Mouse (Mus musculus) left cerebral cortex, adult 9 months (tissue): ENCODE results near the gene Fasn.
"Not testable (repeated sequence)": the region's sequence is repeated elsewhere in the genome, so short reads cannot be mapped to it uniquely, and the experiment has no call there.

Source experiments
- DNase-seq, 2 experiments: peaks; one replicate each; pipeline ENCODE4 v3.0.0; 2022; ENCODE audit warnings: low spot score in 2 of 2

The Fasn gene

DNA sequence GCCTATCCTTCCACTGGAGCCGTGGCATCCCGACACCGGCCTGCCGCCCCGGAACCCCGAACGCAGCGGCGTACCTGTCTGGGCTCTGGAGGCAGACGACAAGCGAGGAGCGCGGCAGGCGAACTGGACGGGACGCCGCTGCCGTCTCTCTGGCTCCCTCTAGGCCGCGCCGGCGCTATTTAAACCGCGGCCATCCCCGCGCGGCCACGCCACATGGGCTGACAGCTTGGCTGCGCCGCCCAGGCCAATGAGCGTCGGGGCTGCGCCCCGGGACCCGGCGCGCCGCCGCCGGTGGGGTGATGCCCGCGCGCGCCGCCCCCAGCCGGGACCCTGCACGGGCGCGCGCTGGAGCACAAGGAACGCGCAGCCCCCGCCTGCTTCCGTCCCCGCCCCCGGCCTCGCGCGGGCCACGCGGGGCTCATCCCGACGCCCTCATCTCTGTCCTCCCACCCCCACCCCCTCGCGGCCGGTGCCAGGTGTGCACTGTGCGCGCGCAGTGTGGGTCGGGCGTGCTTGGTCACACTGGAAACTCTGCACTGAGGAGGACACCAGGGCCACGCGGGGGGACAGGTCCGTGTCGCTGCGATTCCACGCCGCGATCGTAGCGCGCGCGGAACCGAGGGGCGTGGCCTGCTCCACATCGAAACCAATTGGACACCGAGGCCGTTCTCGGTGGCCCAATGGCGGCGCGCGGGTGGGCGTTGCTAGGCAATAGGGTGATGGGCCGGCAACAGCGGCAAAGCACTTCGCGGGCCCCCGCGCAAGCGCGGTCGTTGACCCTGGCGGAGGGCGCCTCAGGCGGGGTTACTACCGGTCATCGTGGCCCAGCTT, at the start of gene Fasn:
Gene Fasn, minus strand, starts transcription at position 592 of the 831 bp plus-strand sequence.
- peak; percentile 94 to 98 for DNase-seq

DNA sequence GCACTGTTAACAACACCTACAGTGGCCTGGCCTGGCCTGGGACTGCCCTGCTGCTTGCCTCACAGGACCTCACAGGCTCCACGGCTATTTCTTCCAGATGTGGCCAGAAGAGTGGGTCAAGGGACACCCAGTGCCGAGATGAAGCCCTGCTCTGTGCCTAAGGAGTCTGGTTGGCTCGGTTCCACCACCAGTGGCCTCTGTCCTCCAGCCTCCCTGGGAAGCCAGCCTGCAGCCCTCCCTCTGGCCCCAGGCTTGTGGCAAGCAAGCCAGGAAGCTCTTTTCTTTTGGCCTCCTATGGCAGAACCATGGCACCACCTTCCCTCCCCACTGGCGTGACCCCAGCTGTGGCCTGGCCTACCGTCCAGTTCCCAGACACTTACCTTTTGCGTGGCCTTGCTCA, 48.9 kb upstream of the Fasn start:
- no peak for DNase-seq

DNA sequence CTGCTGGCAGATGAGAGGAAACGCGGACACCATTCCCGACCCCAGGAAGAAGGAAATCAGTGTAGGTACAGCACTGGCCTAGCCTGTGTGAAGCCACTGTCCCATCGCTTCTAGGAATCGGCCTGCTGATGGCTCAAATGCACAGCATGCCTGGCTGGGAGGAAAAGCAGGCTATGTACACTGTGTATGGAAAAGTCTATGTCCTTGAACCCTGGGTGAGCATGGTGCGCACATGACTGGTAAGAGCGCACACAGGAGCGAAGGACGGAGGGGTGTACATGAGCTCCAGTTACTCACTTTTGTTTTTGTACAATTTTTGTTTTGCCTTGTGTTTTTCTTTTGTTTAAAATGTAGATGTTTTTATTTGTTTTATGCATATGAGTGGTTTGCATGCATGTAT, 47.2 kb upstream of the Fasn start:
- no peak for DNase-seq

DNA sequence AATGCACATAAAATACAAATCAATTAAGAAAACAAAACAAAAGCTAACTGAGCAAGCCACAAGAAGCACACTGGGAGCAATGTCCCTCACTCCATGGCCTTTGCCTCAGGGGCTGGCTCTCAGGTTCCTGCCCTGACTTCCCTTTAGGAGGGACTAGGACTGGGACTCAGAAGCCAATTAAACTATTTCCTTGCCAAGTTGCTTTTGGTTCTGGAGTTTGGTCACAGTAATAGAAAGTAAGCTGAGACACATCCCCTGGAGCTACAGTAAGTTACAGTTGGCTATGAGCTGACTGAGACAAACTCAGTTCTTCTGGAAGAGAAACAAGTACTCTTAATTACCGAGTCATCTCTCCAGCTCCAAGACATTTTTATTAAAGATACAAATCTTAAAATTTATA, 41.5 kb upstream of the Fasn start:
- no peak for DNase-seq

DNA sequence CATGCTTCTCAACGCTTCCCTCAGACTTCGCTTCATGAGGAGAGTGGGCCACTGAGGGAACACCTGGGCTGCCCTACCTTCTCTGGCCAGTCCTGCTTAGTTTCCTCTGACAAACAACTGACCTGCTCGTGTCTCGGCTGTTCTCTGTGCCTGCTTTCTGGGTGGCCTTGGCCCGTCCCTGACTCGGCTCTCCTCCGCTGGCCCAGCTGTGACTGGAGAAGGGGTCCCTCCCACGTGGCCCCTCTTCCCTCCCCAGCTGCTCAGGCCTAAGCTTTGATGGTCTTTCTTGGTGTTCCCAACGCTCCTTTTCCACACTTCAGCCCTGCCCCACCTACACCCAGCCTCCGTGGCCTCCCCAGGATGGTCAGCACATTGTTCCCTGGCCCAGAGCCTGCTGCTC, 38.5 kb upstream of the Fasn start:
- DNase-seq = no peak

DNA sequence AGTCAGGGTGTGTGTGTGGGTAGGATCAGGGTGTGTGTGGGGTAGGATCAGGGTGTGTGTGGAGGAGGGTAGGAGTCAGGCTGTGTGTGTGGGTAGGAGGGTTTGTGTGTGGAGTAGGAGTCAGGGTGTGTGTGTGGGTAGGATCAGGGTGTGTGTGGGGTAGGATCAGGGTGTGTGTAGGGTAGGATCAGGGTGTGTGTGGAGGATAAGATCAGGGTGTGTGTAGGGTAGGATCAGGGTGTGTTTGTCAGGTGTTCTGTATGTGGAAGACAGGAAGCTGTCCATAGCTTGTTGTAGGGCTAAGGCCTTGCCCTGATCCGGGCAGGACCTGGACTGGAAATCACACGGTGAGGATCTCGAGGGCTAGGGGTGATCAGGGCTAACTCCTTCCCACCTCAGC, 31.6 kb upstream of the Fasn start:
- DNase-seq = not testable (repeated sequence)

DNA sequence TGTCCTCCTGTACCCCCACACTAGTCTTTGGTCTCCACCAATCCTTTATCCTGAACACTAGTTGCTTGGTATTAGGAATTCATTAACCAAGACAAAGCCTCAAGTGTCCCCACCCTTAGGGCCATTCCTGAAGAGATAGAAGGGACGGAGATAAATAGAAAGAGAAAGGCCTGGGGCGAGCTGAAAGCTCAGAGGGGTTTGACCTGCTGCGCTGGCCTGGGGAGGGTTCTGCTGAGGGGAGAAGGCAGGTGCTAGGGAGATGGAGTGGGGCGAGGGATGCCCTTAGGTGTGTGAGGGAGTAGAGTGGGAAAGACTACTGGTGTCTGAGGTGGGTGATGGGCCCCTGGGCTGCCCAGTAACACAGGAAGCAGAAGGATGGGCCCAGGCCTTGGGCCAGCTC, 29.4 kb upstream of the Fasn start:
- DNase-seq = no peak

DNA sequence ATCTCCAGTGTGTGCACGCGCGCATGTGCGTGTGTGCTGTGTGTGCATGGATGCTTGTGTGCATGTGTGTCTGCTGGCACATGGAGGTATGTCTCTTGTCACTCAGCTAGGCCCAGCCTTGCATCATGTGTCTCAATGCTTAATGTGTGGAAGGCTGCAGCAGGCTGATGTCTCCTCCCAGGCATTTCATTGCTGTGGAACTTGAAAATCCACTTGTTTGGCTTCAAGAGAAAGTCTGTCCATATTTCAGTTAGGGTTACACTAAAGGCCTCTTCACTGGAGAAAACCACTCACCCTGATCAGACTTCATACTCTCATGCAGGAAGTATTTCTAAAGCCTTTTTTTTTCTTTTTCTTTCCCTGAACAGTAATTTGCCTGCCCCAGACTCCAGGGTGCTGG, 28.8 kb upstream of the Fasn start:
- DNase-seq = no peak

DNA sequence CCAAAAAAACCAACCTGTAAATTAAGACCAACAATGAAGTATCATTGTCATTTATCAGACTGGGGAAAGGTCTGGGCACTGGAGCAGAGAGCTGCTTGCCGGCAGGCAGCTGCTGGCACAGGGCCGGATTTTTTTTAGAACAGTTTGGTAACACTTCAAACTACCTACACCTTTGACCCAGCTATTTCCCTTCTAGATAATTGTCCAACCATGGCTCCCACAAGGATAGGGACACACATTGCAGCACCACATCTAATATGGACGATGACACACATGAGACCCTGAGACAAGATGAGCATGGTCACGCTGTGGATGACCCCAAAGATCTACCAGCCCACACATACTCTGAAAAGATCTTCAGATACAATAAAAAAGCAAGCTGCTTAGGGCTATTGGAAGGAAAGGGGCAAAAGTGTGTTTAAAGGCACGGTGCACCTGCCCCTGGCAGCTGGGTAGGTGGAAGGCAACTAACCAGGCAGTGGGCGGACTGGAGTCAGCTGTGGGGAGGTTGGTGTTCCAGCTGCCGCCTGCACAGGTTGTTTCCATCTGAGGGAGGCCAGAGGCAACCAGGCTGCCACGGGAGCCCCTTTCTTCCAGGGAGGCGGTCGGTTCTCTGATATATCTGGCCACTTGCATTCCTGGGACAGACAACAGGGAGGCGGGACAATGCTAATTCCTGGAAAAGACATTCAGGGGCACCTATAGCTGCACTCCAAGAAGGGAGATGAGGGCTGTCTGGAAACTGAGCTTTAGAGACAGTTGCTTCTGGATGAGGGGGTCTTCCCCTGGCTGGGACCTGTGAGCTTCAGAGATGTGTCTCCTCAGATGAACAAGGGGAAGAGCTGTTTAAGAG, 28.0 kb upstream of the Fasn start:
- DNase-seq = no peak

DNA sequence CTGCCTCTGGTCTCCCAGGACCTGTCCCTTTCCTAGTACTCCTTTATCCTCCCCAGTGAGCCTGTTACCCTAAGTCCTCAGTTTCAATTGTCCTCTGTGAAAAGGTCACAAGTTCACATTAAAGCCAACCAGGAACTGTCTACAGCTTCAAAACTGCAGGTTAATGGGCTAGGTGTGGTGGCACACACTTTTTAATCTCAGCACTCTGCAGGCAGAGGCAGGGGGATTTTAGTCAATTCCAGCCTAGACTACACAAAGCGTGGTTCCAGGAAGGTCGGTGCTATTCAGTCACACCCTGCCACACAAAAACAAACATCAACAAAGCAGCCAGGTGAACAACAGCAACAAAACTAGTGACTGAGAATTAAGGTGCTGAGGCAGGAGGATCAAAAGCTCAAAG, 27.2 kb upstream of the Fasn start:
- DNase-seq = no peak

DNA sequence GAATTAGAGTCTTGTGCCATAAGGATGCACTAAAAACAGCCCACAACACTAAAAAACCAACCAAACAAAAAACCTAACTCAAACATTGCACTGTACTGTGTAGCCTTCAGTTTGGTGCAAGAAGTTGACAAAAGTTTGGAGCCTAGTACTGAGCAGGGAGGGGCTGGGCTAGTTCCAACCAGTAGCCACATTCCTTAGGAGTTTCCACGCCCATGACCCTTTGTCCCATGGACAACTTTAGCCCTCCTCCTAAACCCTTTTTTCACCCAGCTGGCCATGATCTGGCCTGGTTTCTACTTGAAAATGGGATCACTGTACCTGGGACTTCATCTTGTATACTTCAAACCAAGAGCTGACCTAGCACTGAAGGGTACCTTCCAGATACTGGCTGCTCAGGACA, 26.8 kb upstream of the Fasn start:
- DNase-seq = no peak

DNA sequence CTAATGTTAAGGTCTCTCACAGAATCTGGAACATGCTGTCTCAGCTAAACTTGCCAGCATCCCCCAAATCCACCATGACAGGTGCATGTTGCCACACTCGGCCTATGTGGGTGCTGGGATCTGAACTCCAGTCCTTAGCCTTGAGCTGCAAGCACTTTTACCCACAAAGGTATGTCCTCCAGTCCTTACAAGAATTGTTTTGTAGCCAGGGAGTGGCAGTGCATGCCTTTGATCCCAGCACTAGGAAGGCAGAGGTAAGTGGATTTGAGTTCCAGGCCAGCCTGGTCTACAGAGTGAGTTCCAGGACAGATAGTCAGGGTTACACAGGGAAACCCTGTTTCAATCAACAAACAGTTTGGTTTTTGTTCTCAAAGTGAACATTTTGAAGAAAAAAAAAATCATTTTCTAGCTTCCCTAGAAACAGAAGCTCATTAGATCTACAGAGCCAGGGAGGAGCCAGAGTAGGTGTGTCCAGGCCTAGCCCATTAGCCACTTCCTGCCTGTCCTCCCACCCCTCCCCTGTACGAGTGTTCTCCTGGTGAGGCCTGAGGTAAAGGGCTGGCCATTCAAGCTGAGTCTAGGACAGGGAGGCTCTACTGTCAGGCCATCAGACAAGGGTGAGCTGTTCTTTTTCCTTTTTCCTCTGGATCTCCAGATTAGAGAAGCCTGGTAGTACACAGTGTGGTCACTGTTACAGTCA, 26.1 kb upstream of the Fasn start:
- no peak for DNase-seq

DNA sequence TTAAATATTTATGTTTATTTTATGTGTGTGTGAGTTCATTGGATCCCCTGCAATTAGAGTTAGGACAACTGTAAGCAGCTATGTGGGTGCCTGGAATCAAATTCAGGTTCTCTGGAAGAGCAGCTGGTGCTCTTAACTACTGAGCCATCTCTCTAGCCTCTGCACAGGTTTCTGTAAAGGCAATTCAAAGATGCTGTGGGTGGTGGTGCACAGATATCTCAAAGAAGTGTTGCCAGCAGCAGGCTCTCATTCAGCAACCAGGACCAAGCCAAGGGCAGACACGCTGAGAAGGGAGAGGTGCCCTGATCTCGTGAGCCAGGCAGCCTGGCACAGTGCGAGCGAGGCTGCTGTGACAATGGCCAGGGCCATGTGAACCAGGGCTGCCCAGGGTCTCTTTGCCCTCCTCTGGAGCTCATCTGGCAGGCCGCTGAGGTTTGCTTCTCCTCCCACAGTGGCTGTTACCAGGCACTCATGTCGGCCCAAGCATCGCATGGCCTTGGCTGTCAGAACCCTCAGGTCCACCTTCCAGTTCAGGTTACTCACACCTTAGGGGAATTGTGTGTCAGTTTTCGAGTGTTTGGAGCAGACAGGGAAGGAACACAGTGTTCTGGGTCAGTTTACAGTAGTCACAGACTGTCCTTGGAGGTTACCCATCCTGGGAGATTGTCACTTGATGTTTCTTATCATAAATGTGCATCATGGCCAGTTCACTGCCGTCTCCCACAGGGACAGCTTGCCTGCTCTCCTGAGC, 22.6 kb upstream of the Fasn start:
- peak in 1 of 2 experiments; percentile 35 for DNase-seq

DNA sequence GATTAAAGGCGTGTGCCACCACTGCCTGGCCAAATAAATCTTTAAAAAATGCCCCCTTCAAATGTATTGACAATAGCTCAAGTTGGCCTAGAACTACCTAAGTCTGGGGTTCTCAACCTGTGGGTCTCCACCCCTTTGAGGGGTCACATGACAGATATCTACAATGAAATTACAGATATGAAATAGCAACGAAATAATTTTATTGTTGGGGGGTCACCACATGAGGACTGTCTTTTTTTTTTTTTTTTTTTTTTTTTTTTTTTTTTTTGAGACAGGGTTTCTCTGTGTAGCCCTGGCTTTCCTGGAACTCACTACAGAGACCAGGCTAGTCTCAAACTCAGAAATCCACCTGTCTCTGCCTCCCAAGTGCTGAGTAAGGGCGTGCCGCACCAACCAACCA, 20.0 kb upstream of the Fasn start:
- no peak for DNase-seq

DNA sequence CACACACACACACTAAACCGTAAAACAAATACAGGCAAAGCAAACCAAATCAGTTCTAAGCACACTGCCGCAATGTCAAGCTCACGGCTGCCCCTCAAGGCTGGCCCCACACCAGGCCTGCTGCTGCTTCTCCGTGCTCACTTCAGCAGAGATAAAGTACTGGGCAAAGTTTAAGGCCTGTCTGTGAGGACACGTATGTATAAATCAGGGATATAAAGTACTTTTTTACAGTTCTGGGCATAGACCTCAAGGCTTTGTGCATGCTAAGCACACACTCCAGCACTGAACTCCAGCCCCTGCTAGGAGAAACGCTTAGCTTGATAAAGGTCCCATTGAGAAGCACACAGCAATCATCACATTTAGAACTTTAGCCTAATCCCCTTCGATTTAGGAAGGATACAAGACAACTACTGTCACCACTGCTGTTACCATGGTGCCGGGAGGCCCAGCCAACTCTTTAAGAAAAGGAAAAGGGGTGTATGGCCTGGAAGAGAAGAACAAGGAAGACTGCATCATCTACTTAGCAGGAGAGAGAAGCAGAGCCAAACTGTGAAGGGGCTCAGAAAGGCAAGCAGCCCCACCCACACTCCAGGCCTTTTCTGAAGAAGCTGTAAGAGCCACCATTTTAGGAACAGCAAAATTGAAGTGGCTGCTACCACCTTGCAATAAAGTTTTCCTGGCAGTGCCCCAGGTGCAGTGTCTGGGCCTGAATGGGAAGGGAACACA, 9.4 kb upstream of the Fasn start:
- DNase-seq = no peak

DNA sequence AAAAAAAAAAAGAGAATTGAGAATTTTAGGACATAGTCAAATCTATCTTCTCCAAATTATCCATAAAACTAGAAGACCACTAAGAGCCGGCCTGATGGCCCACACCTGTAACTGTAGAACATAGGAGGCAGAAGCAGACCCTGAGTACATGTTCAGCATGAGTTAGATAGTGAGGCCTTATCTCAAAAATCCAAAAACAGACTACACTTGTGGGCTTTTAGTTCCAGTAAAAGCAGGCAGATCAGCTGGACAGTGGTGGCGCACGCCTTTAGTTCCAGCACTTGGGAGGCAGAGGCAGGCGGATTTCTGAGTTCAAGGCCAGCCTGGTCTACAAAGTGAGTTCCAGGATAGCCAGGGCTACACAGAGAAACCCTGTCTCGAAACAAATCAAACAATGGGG, 8.6 kb upstream of the Fasn start:
- DNase-seq = not testable (repeated sequence)

DNA sequence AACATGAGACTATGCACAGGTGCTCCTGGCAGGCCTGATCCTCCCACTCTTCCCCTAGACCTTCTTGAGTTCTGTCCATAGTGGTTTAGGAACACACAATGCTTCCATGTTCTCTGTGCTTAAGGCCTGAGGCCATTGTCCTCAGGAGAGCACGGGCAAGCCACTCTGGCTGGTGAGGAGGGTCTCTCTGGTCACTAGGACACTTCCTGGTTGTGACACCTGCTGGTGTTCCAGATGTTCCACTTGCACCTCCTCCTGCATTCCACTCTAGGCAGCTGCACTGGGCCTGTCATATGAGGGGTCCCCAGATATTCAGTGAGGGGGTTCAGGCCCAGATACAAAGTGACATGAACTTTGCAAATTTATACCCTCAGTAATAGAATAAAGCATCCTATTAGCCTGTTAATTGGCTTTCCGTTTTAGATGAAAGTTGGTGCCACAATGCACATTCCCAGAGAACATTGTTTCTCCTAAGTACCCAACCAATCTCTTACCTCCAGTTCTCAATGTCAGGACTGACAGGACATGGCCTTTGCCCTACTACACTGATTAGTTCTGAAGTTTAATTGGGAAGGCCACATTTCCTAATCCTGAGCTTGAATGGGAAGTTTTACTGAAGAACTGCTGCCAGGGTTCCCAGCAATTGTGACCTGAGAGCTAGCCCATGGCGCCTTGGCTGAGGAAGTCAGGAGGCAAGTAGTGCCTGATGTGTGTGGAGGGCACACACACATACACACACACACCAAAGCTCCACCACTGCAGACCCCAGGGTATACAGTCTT, 7.5 kb upstream of the Fasn start:
- DNase-seq = no peak

DNA sequence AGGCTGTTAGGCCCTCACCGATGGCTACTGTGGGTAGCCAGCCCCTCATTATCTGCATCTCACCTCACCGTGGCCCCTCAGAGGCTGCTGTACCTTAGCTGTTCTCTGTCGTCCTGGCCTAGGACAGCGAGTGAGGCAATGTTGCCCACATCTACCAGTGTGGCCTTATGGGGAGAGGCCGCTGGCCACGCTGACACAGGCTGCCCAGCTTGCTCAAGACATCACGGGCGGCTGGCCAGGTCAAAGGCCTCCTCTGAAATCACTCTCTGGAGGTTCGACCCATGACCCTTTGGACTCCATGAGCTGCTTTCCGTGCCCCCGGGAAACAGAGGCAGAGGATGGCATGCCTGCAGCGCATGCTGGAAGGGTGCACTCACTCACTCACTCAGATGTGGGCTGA, 6.3 kb upstream of the Fasn start:
- DNase-seq = no peak

DNA sequence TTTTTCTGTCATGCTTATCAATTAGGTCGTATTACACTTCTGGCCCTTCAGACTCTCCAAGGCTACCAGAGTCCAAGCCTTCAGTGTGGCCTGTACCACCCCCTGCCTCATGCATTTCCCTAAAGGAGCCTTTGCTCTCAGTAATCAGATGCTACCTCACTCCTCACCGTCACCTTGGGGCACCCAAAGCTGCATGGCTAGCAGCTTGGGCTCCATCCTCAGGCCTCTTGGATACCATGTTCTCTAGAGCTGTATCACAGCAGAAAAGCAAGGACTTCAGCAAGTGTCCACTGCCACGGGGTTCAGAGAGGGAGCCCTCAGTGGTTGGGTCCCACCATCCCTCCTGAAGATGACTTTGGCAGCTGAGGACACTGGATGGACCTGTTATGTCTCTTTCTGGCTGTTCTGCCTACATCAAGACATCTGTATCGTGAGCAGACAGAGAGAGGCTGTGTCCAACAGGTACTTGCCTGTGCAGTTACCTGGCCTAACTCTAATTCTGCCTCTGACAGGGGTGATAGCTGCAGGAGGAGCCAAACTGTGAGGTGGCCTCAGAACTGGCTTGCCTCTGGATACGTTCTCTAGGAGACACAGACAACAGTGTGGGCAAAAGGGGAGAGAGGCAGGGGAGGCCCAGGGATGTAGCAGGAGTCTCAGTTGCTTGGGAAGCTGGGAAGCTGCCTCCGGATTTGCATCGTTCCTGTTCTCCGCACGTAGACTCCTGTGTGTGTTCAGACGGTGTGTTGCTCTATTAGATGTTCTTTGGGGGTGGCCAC, 5.6 kb upstream of the Fasn start:
- no peak for DNase-seq
